Mouse (Mus musculus): ENCODE data around the gene Olfr1386.
A peak's percentile ranks its signal among the peaks of the same experiment; 100 is the strongest.
"Not testable (repeated sequence)": the region's sequence is repeated elsewhere in the genome, so short reads cannot be mapped to it uniquely, and the experiment has no call there.

Gene Olfr1386

GRCm38 (mm10) chr11:49464746-49465145 is at the start of gene Olfr1386:
TSS of gene Olfr1386 (plus strand) at chr11:49465046.
- DNase-seq (ENCODE audit: low read depth, low spot score), result not testable (repeated sequence)

- no peak for DNase-seq (ENCODE audit: low read depth, low spot score)
Measured at GRCm38 (mm10) chr11:49422767-49423166, 42.1 kb upstream of the Olfr1386 start, which contains the start of gene Olfr1389. TSS of gene Olfr1389 (plus strand) at chr11:49423067.

GRCm38 (mm10) chr11:49425257-49425927 is 39.5 kb upstream of the Olfr1386 start:
- no peak for DNase-seq (ENCODE audit: low read depth, low spot score)

- no peak for DNase-seq (ENCODE audit: low read depth, low spot score)
Measured at GRCm38 (mm10) chr11:49429641-49430040, 35.2 kb upstream of the Olfr1386 start.

GRCm38 (mm10) chr11:49436411-49436810 is 28.4 kb upstream of the Olfr1386 start, which contains the start of gene Olfr1388:
TSS of gene Olfr1388 (plus strand) at chr11:49436624.
- DNase-seq (ENCODE audit: low read depth, low spot score), result no peak

- DNase-seq (ENCODE audit: low read depth, low spot score), result no peak
Measured at GRCm38 (mm10) chr11:49455043-49455442, 9.8 kb upstream of the Olfr1386 start, which contains the start of gene Olfr1387. TSS of gene Olfr1387 (plus strand) at chr11:49455343.

GRCm38 (mm10) chr11:49485973-49486372 is 21.1 kb downstream of the Olfr1386 start:
- DNase-seq (ENCODE audit: low read depth, low spot score), result peak; percentile 2

GRCm38 (mm10) chr11:49488770-49489169 is 23.9 kb downstream of the Olfr1386 start, which contains the start of gene Olfr1385:
TSS of gene Olfr1385 (plus strand) at chr11:49489070.
- DNase-seq (ENCODE audit: low read depth, low spot score), result not testable (repeated sequence)

- DNase-seq (ENCODE audit: low read depth, low spot score), result no peak
Measured at GRCm38 (mm10) chr11:49518086-49518485, 53.2 kb downstream of the Olfr1386 start.

- no peak for DNase-seq (ENCODE audit: low read depth, low spot score)
Measured at GRCm38 (mm10) chr11:49519348-49519747, 54.5 kb downstream of the Olfr1386 start, which contains the start of gene Olfr1383. TSS of gene Olfr1383 (plus strand) at chr11:49519648.

Measured in R1 (cell line).